Mouse (Mus musculus) gastrocnemius, postnatal 4 days (tissue): ENCODE measurements around the gene A3galt2. TPM values are rescaled to one million over a fixed set of nuclear protein-coding genes. Genes with fewer than 3 reads are reported as not detected.

Source experiments
- DNase-seq, 2 experiments: peaks; one replicate each; pipeline ENCODE4 v3.0.0; 2021 to 2022; ENCODE audit warnings: low spot score in 2 of 2, mixed read lengths in 2 of 2
- total RNA-seq, 2 experiments: library from RNA; stranded (reverse); gene quantifications; 2 replicates each; pipeline ENCODE4 v1.2.3; 2021

The A3galt2 gene
- total RNA-seq, 2 experiments from 2014 or later = 0.26 to 0.37 TPM

GRCm38 (mm10) chr4:128789646-128790045, 34.5 kb downstream of the A3galt2 start:
- DNase-seq = no peak

GRCm38 (mm10) chr4:128793710-128794109, 38.5 kb downstream of the A3galt2 start:
- no peak for DNase-seq

- no peak for DNase-seq
Measured at GRCm38 (mm10) chr4:128794198-128794597, 39.0 kb downstream of the A3galt2 start.

GRCm38 (mm10) chr4:128795596-128795995, 40.4 kb downstream of the A3galt2 start:
- no peak for DNase-seq

- no peak for DNase-seq
Measured at GRCm38 (mm10) chr4:128796788-128797187, 41.6 kb downstream of the A3galt2 start.

GRCm38 (mm10) chr4:128801675-128802465, 46.7 kb downstream of the A3galt2 start:
- DNase-seq = no peak

GRCm38 (mm10) chr4:128803569-128803968, 48.4 kb downstream of the A3galt2 start:
- no peak for DNase-seq

GRCm38 (mm10) chr4:128804426-128805149, 49.4 kb downstream of the A3galt2 start:
- DNase-seq = no peak

GRCm38 (mm10) chr4:128805150-128806042, 50.2 kb downstream of the A3galt2 start:
- DNase-seq = peak in 1 of 2 experiments; percentile 30

GRCm38 (mm10) chr4:128806043-128806826, 51.1 kb downstream of the A3galt2 start, which contains the start of gene Zfp362:
TSS of gene Zfp362 (minus strand) at chr4:128806045.
- peak; percentile 47 to 60 for DNase-seq

- peak; percentile 50 to 66 for DNase-seq
Measured at GRCm38 (mm10) chr4:128806827-128807179, 51.6 kb downstream of the A3galt2 start.

- peak in 1 of 2 experiments; percentile 68 for DNase-seq
Measured at GRCm38 (mm10) chr4:128811382-128812056, 56.4 kb downstream of the A3galt2 start.

- DNase-seq = no peak
Measured at GRCm38 (mm10) chr4:128817011-128817410, 61.8 kb downstream of the A3galt2 start.

Other genes starting within 250 kb of the A3galt2 start
- gene Zscan20, start 145.3 kb upstream of the A3galt2 start, total RNA-seq = 1 to 10 TPM; 4.4 to 4.6 TPM
- under 1 TPM; 0.07 to 0.26 TPM for gene Tlr12, start 136.7 kb upstream of the A3galt2 start, total RNA-seq
- gene Phc2, start 100.7 kb upstream of the A3galt2 start, total RNA-seq = 10 to 100 TPM; 47.2 to 52.7 TPM
- 10 to 100 TPM; 24.7 to 29.8 TPM for gene Zfp362, start 50.7 kb downstream of the A3galt2 start, total RNA-seq
- 1 to 10 TPM; 3.2 to 3.7 TPM for gene Trim62, start 128.2 kb downstream of the A3galt2 start, total RNA-seq
- 1 to 10 TPM; 7.0 to 7.2 TPM for gene Azin2, start 207.1 kb downstream of the A3galt2 start, total RNA-seq
- gene Ak2, start 236.6 kb downstream of the A3galt2 start, total RNA-seq = 10 to 100 TPM; 58.2 to 67.2 TPM